Mouse (Mus musculus): ENCODE measurements around the gene Blzf1.

DNA sequence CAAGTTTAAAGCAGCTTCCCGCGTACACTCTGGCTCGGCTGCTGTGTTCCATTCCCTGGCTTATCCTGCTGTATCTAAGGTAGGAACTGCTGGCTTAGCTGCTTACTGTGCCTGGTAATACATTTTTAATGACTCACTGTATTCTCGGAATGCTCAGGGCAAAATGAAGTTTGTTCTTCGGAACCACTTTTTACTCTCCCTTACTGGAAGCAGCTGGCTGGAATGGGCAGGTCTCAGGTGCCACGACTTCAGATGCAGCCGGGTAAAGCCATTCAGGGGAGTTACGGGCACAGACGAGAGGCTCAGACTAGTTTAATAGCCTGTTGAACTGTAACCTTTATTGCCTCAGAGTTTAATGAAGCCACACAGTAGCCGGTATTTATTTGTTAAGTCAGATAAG, 14.1 kb upstream of the Blzf1 start:
- TF ChIP-seq CTCF (IDR thresholded peaks at IDR 0.05; ENCODE audit: low read depth), result no peak
- no peak for TF ChIP-seq EP300 (optimal IDR thresholded peaks at IDR 0.05)

All from stomach, postnatal 0 days (tissue).